Mouse (Mus musculus) adrenal gland, postnatal 25 days (tissue): Measurements from ENCODE around the gene Pars2. TPM values are rescaled to one million over a fixed set of nuclear protein-coding genes. Genes with fewer than 3 reads are reported as not detected.

Experiments used
- DNase-seq: peaks from one replicate; pipeline ENCODE4 v3.0.0; 2021; ENCODE audit warnings: mixed read lengths
- long read RNA-seq: library from polyadenylated mRNA; stranded (forward); transcript quantifications from one replicate; pipeline ENCODE4 v2.0.0, GENCODE M21; 2021
- total RNA-seq: library from RNA; stranded (reverse); gene quantifications from 2 replicates; pipeline ENCODE4 v1.2.3, GENCODE M21; 2021

Pars2 gene
- total RNA-seq = 5.6 and 7.5 TPM in 2 replicates
- long read RNA-seq, partial matches to known transcripts = 0 of 12 reads
- long read RNA-seq, other reads (novel, unspliced or antisense) = 7 of 12 reads

DNA sequence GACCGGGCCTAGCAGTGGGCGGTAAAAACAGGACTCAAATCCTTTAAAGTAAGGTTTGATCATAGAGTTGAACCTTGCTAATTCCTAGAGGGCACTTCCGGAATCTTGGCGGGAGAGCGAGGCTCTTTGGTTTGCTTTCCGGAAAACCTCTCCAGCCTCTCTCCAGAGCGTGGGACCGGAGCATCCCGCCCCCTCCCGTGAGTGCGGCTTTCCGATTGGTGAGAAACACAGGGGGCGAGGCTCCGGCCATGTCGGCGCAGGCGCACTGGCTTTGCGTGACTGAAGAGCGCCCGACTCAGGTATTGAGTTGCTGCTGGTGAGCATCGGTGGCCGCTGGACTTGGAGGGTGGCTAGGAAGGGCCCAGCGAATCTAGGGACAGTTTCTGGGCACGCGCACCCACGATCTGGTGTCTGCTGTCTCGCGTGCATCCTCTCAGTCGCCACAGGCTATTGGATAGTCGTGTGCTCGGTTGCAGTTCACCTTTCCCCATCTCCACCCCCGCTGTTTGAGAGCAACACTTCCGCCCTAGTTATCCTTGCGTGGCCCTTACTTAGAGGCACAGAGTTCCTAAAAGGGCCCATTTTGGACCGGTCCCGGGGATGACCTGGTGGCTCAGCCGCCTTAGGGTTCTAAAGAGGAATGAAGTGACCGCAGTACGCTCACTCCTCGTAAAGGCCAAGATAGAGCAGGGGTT is at the start of gene Pars2:
TSS of gene Pars2 (plus strand) at position 237 of the 695 bp plus-strand sequence.
- DNase-seq = peak; percentile 97

DNA sequence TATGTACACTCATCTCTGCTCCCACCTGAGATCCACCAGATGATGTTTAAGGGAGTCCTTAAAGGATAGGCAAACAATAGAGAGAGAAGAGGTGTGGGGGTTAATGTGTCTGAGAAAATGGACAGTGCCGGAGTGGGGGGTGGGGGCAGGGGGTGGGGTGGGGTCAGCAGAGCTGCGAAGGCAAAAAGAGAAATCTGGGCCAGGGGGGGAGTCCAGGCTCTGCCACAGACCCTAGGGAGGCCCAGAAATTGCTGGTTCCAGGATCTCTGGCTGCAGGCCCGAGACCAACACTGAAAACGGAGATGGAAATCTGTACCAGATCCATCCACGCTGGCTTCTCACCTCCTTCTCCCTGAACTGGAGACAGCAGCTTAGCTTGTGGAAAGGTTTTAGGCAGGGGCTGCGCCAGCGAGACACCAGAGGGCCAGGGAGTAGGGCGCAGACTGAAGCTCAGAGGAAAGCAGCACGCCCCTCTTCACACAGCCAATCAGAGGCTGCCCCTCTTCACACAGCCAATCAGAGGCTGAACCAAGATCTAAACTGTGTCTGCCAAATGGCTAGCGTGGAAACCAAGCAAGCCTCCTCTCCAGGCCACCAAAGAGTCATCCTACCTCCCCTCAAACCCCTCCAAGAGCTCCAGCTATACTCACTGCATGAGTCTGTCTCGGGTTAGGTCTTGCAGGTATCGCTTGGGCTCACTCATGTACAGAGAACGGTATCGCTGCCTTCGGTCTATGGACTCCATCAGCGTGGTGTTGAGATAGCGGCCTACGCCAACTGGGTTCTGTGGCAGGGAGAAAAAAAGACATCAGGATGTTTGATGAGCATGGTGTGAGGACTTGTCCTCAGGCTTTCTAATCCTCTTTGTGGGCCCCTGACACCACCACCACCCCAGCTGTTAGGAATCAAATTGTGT is 44.0 kb upstream of the Pars2 start:
- no peak for DNase-seq

DNA sequence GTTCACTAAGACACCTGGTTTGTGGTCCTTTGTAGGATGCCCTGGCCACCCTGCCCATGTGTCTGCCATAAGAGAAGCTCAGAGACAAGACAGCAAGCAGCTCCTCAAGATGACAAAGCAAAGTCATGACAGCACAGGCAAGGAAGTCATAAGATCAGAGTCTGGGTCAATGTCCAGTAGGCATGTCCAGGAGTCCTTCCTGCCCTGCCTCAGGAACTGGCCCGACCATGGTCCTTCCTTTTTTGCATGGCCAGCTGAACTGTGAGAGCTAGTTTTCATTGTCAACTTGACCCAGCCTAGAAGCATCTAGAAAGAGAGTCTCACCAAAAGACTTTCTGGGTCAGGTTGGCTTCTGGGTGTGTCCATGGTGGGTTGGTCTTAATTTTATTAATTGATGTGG is 43.0 kb upstream of the Pars2 start:
- DNase-seq = no peak

DNA sequence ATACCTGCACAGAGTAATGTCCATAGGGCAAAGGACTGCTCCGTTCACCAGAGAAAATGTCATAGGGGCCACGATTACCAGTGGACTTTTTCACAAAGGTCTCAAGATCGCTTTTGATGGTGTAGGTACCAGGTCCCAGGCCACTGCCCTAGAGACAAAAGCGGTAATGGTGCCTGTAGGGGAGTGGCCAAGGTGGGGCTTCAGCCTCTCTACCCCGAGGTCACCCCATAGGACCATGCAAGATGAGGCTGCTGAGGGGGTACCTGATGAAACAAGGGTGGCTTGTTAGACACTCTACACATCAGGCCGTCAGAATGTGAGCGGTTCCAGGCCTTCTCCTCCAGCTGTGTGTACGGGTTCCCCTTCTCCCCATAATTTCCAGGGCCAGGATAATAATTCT is 37.8 kb upstream of the Pars2 start:
- no peak for DNase-seq

- peak; percentile 55 for DNase-seq
Observed at GRCm38 (mm10) chr4:106613560-106613959, 37.3 kb upstream of the Pars2 start.

DNA sequence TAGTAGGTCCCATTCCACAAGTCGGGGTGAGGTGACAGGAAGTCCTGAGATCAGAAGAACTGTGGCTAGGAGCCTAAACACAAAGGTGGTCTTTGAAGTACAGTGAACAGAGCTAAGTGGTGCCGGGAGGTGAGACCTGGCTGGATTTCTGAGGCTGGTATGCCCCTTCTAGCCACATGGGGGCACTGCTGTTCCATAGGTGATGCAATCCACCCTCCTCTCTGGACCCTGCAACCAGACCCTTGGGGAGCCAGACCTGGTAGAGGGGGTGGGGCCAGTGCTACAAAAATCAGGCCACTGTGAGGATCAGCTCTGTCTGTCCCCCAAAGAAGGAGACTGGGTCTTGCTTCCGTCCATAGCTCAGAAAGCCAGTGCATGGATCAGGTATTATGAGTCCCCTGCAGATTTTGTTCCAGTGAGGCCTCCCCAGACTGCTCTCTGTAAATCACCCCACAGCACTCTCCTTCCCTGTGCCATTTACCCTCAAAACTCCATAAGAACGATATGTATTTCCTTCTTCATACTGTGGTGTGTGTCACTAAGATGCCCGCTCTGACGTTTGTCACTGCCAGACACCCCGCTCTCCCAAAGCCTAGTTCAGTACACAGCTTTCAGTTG is 36.6 kb upstream of the Pars2 start:
- peak; percentile 58 for DNase-seq

GRCm38 (mm10) chr4:106614881-106615280 is 36.0 kb upstream of the Pars2 start:
- DNase-seq = no peak

DNA sequence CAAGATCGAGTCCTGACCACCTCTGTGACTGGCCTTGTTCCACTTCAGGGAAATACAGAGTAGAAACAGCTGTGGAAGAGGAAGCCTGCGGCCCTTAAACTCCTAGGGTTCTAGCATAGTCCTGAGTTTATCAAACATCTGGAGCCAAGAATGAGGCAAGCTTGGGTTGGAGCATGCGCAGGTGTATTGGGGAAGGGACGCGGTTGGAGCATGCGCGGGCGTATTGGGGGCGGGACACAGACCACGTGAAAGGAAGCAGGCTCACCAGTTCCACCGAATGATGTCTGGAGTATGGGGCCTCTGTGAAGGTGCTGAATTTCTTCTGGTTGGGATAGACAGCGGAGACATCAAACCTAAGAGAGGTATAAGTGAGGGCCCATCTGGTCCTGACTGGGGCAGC is 35.2 kb upstream of the Pars2 start:
- no peak for DNase-seq

GRCm38 (mm10) chr4:106617056-106617455 is 33.8 kb upstream of the Pars2 start, which contains the start of gene Lexm:
Lexm (minus strand) TSS chr4:106617241.
- DNase-seq = peak; percentile 9

DNA sequence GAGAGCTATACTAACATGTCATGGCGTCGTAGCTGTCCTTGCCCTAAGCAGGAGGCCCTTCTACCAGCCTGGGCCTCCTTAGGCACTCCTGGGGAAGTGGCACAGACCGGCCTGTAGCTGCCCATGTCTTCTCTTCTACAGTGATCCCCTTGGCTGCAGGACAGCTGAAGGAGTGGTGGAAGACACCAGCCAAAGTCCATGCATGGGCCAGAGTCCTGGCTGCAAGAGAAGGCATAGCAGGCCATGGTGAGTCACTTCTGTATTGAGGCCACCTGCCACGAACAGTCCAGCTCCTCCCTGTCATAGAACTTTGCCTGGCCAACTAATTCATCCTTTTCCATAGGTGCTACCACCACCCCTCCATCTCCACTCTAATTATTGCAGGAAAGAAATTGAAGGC is 32.0 kb upstream of the Pars2 start:
- DNase-seq = no peak

GRCm38 (mm10) chr4:106621428-106621827 is 29.4 kb upstream of the Pars2 start:
- no peak for DNase-seq

DNA sequence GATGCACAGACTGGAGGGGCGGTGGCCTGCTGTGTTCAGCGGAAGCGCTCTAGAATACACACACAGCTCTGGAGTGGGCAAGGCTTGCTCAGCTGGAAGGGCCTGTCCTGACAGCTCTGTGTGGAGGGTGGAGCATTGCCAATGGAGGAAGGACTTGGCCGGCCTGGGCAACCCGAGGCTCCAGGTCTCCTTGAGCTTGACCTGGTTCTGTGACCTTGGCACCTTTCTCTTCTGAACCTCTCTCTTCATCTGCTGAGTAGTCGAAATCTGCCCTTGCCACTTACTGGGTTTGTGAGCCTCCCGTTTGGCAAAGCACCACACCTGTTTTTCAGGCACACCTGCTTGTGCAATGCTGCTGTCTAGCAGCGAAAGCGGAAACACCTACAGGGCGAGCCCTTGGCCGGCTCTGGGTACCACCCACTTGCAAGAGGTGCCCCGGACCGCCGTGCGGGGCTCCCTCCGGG is 28.8 kb upstream of the Pars2 start, which contains the start of gene Ttc22:
TSS of gene Ttc22 (plus strand) at position 403 of the 464 bp plus-strand sequence.
- no peak for DNase-seq

DNA sequence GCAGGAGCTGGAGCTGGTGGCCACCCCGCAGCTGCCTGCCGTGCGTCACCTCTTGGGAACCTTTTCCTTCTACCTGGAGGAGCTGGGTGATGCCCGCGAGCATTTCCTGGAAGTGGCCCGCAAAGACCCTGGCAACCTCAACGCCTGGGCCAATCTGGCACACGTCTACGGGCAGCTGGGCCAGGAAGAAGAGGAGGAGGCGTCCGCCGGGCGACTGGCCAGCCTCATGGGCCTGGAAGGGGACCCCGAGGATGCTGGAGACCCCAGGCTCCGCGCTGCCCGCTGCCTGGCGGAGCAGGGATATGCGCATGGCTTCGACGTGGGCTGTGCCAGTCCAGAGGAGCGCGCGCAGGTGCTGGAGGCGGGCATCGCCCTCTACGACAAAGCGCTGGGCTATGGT is 28.2 kb upstream of the Pars2 start:
- DNase-seq = no peak

DNA sequence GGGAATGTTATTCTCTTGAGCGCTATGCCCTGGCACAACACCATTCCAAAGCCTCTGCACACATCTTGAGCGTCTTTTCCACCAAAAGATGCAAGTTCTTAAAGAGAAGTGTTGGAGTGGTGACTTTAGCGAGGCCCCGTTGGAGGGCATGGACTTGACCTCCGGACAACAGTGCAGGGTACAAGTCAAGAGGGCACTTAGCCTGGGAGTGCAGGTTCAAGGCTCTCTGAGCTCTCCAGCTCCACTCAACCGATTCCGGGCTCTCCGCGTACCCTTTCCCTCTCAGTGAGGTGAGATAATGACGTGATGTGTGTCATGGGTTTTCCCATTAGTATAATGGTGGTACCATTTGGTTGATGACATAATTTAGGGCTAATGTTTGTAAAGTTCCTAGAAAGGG is 26.6 kb upstream of the Pars2 start:
- no peak for DNase-seq

DNA sequence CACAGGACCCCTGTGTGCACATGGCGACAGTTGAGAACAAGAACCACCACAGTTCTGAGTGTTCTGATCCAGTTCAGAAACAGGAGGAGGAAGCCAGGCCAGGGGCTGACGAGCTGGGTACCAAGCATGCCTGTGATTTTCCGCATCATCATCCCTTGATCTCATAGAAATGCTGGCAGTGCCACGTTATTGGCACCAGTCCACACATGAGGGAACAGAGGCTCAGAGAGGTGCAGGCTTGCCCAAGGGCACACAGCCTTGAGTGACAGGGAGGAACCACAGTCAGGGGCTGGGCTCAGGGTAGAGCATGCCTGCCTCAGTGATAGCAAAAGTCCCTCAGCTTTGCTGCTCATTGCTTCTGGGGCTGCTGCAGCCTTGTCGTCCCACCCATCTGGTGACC is 23.1 kb upstream of the Pars2 start:
- DNase-seq = no peak

- DNase-seq = no peak
Observed at GRCm38 (mm10) chr4:106628650-106629360, 22.1 kb upstream of the Pars2 start.

DNA sequence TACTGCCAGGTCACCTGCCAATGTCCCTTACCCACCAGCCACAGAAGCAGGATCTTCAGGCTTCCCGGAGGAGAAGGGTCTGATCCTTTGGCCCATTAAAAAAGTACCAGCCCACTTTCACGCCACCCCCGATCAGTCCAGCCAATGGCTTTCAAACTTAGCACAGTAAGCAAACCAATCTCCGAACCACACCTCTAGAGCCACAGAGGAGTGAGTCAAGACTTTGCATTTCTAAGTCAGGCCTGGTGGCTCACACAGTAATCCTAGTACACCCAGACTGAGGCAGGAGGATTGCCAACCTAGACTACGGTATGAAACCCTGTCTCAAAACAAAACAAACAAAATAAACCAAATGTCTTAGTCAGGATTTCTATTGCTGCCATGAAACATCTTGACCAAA is 21.5 kb upstream of the Pars2 start:
- DNase-seq = no peak

GRCm38 (mm10) chr4:106630333-106631220 is 20.3 kb upstream of the Pars2 start:
- DNase-seq = peak; percentile 48

DNA sequence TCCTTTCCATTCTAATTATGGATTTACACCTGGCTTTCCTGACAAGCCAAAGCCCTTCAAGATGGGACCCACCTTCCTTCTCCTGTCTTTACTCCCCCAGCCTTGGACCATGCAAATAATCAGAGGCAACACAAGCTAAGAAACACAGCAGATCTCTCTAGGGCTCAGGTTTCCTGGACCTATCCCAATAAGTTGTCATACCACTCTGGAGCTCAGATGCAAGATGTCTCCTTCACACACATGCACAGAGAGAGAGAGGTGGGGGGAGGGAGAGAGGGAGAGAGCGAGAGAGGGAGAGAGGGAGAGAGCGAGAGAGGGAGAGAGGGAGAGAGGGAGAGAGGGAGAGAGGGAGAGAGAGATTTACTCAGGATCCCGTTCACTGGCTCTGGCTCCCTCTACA is 18.6 kb upstream of the Pars2 start:
- DNase-seq = no peak

DNA sequence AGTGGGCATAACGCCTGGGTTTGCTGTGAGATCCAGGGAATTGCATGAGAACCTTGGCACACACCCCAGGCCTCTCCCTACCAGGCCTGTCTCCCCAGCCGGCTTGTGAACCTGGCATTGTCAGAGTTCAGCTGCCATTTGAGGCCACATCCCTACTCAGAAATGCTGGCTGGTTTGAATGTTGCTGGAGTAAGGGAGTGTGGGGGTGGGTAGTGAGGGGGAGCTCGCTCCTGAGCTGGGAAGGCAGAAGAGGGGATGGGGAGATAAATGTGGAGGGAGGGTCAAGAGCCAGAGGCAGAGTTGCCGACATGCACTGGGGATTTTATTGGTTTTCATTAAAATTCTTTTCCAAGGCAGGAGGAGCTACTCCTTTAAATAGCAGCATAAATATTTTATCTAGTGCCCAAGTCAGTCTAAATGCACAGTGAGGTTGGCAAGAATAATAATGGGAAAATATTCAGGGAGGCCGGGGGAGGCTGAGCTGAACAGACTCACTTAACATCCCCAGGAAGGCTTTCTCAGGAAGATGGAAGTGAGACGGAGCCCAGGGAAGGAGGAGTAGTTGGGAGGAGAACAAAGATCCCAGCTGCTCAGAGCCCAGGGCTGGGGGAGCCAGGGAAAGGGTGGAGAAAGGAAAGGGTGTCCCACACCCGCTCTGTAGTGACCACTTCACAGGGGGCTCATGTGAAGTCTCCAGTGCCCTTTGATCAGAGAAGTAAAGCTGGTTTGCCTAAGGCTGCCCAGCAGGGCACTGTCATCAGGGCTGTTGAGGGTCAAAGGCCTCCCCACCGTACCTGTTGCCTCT is 17.4 kb upstream of the Pars2 start:
- DNase-seq = no peak
